17 mouse cellular contexts compared by ENCODE assay signal in genomic region chr6:86858606-86859005, GRCm38 (mm10).
"Had no signal": no experiment of that assay in that cellular context is flagged by ENCODE, and none has a peak within 500 bp of the region (broad histone marks: within the 10 kb centered on the region; RNA-seq: fewer than 3 reads in every experiment).

No protein-coding gene starts in this region.

- H3K9ac ChIP-seq: lung, embryonic 15.5 days; midbrain, embryonic 13.5 days; midbrain, embryonic 15.5 days; neural tube, embryonic 12.5 days; stomach, embryonic 15.5 days had no signal

- H3K27ac ChIP-seq: lung, embryonic 15.5 days; macrophage; midbrain, embryonic 13.5 days; midbrain, embryonic 15.5 days; neural tube, embryonic 12.5 days; stomach, embryonic 15.5 days; stomach, postnatal 0 days had no signal

- H3K27me3 ChIP-seq: lung, embryonic 15.5 days; megakaryocyte, embryonic 14.5 days; midbrain, embryonic 13.5 days; midbrain, embryonic 15.5 days; neural tube, embryonic 12.5 days; stomach, embryonic 15.5 days had no signal

- ATAC-seq: lung, postnatal 0 days; midbrain, embryonic 13.5 days; midbrain, embryonic 15.5 days had no signal

- H3K36me3 ChIP-seq: midbrain, embryonic 15.5 days; stomach, embryonic 15.5 days had no signal

- H3K4me2 ChIP-seq: lung, embryonic 15.5 days; midbrain, embryonic 11.5 days; midbrain, embryonic 13.5 days; midbrain, embryonic 15.5 days; neural tube, embryonic 12.5 days; stomach, embryonic 15.5 days had no signal

- DNase-seq: lung, adult 2 months; lung, postnatal 14 days; lung, postnatal 36 days; right cerebral cortex, postnatal 14 days; thymus, adult 2 months; thymus, postnatal 14 days; thymus, postnatal 36 days had no signal

- H3K4me1 ChIP-seq: neural tube, embryonic 12.5 days had no signal

- H3K4me3 ChIP-seq: lung, embryonic 15.5 days; megakaryocyte, embryonic 14.5 days; midbrain, embryonic 13.5 days; midbrain, embryonic 15.5 days; neural tube, embryonic 12.5 days; stomach, embryonic 15.5 days had no signal

- H3K9me3 ChIP-seq: lung, embryonic 15.5 days; megakaryocyte, embryonic 14.5 days; midbrain, embryonic 13.5 days; midbrain, embryonic 15.5 days; neural tube, embryonic 12.5 days; stomach, embryonic 15.5 days had no signal
